Mouse (Mus musculus): ENCODE measurements around the gene Nkain1. TPM values are rescaled to one million over a fixed set of nuclear protein-coding genes. Genes with fewer than 3 reads are reported as not detected.

Gene Nkain1
- polyA plus RNA-seq (2021; fragmentation: Nextera tagmentation): 0.74 and 2.4 TPM in 2 replicates
- long read RNA-seq, experiment 1, partial matches to known transcripts: 0 of 2 reads
- long read RNA-seq, experiment 1, other reads (novel, unspliced or antisense): 1 of 2 reads
- long read RNA-seq, experiment 2, partial matches to known transcripts: 0 of 1 reads
- long read RNA-seq, experiment 2, other reads (novel, unspliced or antisense): 0 of 1 reads

GRCm38 (mm10) chr4:130574048-130574413 lies at the start of gene Nkain1:
Gene Nkain1 (minus strand): TSS chr4:130574173.

Other genes with a start within 250 kb of the Nkain1 start
- 105 and 130 TPM in 2 replicates for gene Zcchc17, start 214.2 kb downstream of the Nkain1 start, polyA plus RNA-seq (2021; fragmentation: Nextera tagmentation)
- 33.1 and 40.8 TPM in 2 replicates for gene Snrnp40, start 214.0 kb downstream of the Nkain1 start, polyA plus RNA-seq (2021; fragmentation: Nextera tagmentation)
- 22.2 and 29.7 TPM in 2 replicates for gene Pum1, start 89.1 kb upstream of the Nkain1 start, polyA plus RNA-seq (2021; fragmentation: Nextera tagmentation)
- gene Sdc3, start 218.4 kb upstream of the Nkain1 start, polyA plus RNA-seq (2021; fragmentation: Nextera tagmentation): 17.9 and 115 TPM in 2 replicates